Mouse (Mus musculus): ENCODE measurements around the gene Nell1. TPM values are rescaled to one million over a fixed set of nuclear protein-coding genes. Genes with fewer than 3 reads are reported as not detected.

Nell1 gene
- 0.16 TPM for polyA plus RNA-seq (2017; shearing (Covaris generic))

DNA sequence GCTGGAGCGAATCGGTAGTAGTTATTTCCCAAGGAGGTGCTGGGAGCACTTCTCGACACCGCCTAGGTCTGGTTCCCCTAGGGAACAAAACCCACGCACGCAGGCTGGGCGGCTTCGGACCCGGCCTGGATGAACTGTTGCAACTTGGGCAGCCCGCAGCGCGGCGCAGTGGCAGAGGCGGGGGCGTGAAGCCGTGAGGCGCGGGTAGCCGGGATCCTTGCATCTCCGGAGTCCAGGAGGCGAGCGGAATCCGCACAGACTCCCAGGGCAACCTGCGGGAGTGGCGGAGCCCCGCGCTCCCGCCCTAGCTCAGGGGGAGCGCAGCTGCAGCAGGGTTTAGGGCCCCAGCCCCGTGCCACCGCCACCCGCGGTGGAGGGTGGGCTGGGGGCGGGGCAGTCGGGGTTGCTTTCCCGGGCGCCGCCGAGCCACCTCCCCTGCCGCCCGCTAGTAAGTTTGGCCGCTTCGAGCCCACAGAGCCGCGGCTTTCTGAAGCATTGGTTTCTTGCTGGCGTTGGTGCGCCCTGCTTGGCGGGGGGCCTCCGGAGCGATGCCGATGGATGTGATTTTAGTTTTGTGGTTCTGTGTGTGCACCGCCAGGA, at the start of gene Nell1:
Gene Nell1 (plus strand): TSS at position 24 of the 600 bp plus-strand sequence.

DNA sequence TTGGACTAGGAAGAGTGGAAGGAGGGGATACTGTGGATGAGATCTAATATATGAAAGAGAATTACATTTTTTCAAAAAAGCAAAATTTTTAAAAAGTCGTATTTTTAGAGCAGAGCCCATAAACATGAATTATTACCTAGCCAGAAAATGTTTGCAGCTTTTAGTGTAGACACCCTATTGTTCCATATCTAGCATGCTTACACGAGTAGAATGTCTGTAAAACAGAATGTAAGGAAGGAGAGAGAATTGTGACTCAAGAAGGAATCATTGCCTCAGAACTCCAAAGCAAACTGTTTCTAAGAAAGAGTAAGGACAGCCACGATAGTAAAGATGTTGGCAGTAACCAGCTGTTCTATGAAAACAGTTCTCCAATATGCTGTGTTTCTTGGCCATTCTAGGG, 624.2 kb downstream of the Nell1 start, which contains the start of gene 4933405O20Rik:
Gene 4933405O20Rik (plus strand): TSS at position 301 of the 400 bp plus-strand sequence.

Other genes with a start within 250 kb of the Nell1 start
- gene Htatip2, start 215.7 kb upstream of the Nell1 start, polyA plus RNA-seq (2017; shearing (Covaris generic)), result 26.9 TPM
- 55.0 TPM for gene Prmt3, start 196.5 kb upstream of the Nell1 start, polyA plus RNA-seq (2017; shearing (Covaris generic))
- gene Slc6a5, start 64.7 kb upstream of the Nell1 start, polyA plus RNA-seq (2017; shearing (Covaris generic)), result 0.26 TPM